Mouse (Mus musculus) lung, adult 2 months (tissue): ENCODE data around the gene Urad.

Experiments
- CTCF ChIP-seq: fragments of 200-500 bp; IDR thresholded peaks from 2 replicates; pipeline ENCODE4 v1.5.1; 2011; ENCODE audit warnings: mild to moderate bottlenecking, low read length, control low read depth; ENCODE audit not compliant: insufficient read depth
- POLR2A ChIP-seq: fragments of 200-500 bp; IDR thresholded peaks from 2 replicates; pipeline ENCODE4 v1.6.1; 2011; ENCODE audit warnings: low read depth, mild to moderate bottlenecking, control low read depth, low read length, borderline replicate concordance; ENCODE audit errors: extremely low read depth

- TF ChIP-seq CTCF (no peak), POLR2A (no peak)
Measured at GRCm38 (mm10) chr5:147325931-147326330, 3.7 kb upstream of the Urad start.
